Mouse (Mus musculus) cerebellum, adult 11-12 months (tissue): ENCODE measurements at regions not wholly inside any gene's neighbourhood (a gene's known extent, or its start where the extent isn't known, plus 50 kb on each side); places are given as distances from the start of the nearest gene placed in this dataset.

Experiments used
- DNase-seq: peaks from one replicate; pipeline ENCODE4 v3.0.0; 2022

GRCm38 (mm10) chr9:52839996-52840395 lies 160.4 kb upstream of the AI593442 start:
- DNase-seq, result no peak

DNA sequence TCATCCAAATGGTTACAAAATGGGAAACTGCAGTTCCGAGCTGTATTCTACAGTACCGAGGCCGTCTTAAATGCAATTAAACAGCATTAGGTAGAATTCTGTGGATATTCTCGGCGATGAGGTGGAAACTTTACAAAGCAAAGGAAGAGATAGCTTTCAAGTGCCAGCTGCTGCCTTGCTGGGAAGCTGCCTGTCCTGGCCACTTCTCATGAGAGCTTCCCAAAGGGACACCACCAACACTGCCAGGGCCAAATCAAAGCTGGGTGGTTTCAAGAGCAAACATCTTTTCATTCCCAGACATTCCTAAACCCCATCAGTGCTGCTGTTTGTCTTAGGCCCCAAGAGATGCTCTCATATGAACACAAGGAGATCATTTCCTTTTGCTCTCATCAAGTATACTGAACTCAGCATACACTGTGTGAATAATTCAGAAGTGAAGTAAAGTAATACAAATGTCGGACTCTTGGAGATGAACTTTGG lies 156.6 kb upstream of the AI593442 start:
- no peak for DNase-seq

GRCm38 (mm10) chr9:52835481-52836150 lies 156.0 kb upstream of the AI593442 start:
- peak; percentile 1 for DNase-seq

DNA sequence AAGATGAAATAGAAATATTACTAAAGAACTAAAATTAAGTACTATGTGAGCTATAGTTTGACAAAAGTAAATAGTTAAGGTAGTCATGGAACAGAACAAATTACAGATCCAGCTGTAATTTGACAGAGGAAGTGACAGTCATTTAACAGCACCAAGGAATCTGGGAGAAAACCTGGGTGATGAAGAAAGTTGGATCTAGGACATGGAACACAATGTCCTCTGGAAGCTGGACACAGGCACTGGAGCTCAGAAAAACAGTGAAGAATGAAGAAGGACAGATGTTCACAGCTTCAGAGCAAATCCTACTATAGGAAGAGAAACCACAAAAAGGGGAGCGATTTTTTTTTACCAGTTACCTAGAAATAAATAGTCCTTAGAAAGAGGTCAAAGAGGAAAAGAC lies 147.2 kb upstream of the AI593442 start:
- DNase-seq, result no peak

GRCm38 (mm10) chr9:52816309-52816708 lies 136.7 kb upstream of the AI593442 start:
- no peak for DNase-seq

DNA sequence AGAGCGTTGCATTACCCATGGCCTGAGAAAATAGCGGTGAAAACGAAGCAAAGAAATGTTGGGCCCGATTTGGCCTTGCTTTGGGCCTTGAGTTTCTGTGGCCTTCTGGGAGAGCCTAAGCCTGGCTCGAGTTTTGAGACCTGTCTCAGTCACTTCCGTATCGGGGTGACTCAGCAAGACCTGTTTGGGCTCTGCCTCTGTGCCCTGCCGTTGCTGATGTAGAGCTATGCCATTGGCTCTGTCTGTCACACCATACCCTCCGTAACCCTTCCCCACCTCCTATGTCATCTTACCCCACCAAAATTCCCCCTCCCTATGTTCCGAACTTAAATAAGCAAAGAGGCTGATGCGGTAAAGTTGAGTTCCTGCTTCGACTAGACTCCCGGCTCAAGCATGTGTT lies 123.4 kb upstream of the AI593442 start:
- DNase-seq, result no peak

GRCm38 (mm10) chr9:52801801-52802200 lies 122.2 kb upstream of the AI593442 start:
- no peak for DNase-seq

DNA sequence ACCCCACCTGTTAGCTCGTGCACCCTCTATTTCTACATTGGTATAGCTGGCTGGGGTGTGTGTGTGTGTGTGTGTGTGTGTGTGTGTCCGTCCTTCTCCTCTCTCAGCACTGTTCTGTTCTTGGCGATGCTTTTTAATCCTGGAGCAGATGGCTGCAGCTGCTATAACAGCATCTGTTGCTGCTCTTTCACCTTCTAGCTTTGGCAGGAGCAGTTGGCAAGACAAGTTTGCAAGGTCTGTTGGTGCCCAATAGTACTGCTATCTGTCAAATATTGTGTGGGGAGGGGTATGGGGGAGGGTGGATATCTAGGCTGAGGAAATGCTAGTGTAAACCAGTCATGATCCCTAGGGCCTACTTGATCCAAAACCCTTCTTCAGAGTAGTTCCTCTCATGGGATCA lies 120.9 kb upstream of the AI593442 start:
- DNase-seq, result no peak

GRCm38 (mm10) chr9:52792596-52792995 lies 113.0 kb upstream of the AI593442 start:
- DNase-seq, result peak; percentile 25

DNA sequence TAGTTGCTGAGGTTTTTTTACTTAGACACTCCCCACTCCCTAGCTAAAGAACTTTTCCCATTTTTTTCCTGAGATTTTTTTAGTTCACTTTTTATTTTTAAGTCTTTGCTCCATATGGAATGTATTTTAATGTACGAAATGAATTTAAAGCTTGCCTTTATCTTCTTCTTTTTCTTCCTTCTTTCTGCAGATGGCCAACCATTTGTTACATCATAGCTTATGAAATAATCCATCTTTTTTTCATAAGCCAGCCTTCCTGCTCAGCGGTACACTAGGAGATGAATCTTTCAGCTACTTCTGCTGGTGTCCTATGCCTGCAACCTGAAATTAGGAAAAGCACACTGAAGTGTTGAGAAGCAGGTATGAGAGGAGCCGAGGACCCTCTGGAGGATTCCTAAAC lies 102.9 kb upstream of the AI593442 start:
- no peak for DNase-seq

DNA sequence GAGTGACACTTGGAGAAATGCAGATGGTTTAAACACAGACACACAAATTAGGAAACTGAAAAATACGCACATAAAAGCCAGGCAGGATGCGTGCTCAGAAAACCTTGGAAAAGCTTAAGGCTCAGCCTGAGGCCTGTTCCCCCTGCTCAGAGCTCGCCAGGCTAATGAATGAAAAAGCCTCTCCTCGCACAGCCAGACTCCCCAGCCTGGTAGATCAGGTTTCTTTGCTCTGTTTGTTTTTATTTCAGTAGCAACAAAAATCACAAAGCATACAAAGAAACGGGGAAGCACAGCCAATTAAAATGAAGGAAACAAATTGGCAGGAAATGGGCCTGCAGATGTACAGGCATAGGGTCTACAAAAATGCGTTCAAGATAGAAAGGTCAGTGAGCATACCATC lies 97.0 kb upstream of the AI593442 start:
- DNase-seq, result no peak

DNA sequence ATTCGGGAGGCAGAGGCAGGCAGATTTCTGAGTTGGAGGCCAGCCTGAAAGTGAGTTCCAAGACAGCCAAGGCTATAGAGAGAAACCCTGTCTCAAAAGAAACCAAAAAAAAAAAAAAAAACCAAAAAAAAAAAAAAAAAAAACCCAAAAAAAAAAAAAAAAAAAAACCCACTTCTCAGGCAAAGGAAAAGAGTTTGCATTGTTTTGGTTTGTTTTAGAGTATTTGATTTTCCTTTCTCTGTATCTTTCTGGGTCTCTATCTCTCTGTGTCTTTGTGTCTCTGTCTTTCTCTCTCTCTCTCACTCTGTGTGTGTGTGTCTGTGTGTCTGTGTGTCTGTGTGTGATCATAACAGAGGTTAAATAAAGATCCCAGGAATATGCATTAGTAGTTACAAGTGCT lies 95.7 kb upstream of the AI593442 start:
- DNase-seq, result no peak

DNA sequence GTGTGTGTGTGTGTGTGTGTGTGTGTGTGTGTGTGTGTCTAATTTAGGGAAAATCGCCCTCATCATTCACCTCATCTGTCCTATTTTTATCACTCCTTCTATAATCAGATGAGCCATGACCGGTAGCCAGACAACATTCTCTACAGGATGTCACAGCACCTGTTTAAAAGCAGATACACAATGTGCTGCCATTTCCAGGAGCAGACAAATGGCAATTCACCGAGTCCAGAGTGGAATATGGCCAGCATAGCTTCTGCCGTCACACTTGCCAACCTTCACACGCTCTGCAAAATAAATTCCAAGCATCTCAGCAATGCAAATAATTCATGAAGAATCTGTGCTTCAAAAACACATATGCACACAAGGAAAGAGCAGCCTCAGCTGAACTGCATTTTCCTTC lies 88.5 kb upstream of the AI593442 start:
- peak; percentile 45 for DNase-seq

GRCm38 (mm10) chr9:52765809-52766208 lies 86.2 kb upstream of the AI593442 start:
- DNase-seq, result no peak

DNA sequence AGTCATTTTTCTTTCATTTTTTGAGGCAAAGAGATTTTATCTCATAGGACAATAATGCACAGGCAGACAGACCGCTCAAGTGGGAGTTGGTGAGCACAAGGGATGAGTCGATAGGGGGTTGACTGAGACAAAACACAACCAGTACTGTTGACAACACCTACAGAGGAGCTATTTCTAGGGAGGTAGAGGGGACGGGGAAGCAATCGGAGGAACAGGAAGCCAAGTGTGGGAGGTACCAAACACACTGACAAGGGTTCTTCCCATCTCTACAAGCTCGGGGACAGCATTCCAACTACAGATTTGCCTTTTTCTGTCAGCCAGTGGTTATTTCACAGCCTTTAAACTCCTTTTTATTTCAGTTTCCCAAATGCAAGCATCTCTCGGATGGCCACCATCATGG lies 83.3 kb upstream of the AI593442 start:
- DNase-seq, result no peak

DNA sequence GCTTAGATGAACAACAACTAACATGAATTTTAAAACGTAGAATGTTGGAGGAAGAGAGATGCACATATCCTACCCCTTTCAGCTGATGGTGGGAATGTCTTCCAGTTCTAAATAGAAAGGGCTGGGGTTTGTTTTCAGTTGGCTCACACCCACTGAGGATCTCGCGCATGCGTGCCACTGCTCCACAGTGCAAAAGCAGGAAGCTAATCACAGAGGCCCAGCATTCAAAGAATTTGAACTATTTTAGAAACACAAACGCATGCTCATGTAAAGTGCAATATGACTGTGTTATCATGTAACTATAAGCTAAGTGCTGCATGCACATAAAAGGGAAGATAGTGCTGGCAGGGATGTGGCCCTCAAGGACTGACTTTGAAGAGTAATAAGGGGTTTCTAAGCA lies 81.7 kb upstream of the AI593442 start:
- DNase-seq, result no peak

DNA sequence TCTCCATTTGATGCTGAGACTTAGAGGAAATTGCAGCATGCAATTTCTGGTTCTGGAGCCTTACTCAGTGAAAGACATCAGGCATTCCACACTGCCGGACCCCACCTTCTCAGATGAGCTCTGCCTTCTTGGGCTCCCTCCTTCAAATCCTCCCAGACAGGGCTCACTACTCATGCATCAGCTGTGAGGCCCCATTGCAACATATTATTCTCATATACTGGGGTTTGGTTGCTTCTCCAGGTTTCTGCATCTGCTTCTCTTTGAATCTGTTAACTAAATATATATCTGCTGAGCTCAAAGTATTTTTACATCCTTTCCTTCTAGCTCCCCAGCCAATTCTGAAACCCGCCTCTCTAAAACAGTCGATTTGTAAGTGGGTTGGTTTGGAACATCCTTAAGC lies 68.8 kb upstream of the AI593442 start:
- no peak for DNase-seq

- no peak for DNase-seq
Observed at GRCm38 (mm10) chr9:52738560-52739100, 59.0 kb upstream of the AI593442 start.
